20 mouse cellular contexts compared by ENCODE assay signal in genomic region chr1:64859826-64860225, GRCm38 (mm10).
DNase-seq lines count a peak whose midpoint lies in the region; ATAC-seq lines count a peak whose summit lies in the region.
"Had no signal": no experiment of that assay in that cellular context is flagged by ENCODE, and none has a peak within 500 bp of the region (broad histone marks: within the 10 kb centered on the region; RNA-seq: fewer than 3 reads in every experiment).

No protein-coding gene starts in this region.

- H3K9me3 ChIP-seq in liver, embryonic 16.5 days (replicated peaks; ENCODE audit: control insufficient read depth, low read length) = no peaks in the 10 kb centered on the region
- no peaks in the 10 kb centered on the region for H3K9me3 ChIP-seq in intestine, embryonic 14.5 days (ENCODE audit: control insufficient read depth, low read length)
- no peaks in the 10 kb centered on the region for H3K9me3 ChIP-seq in midbrain, embryonic 10.5 days (replicated peaks)
- H3K9me3 ChIP-seq: embryonic facial prominence, embryonic 12.5 days; heart, embryonic 10.5 days; hindbrain, embryonic 10.5 days had no signal

- H3K9ac ChIP-seq in liver, embryonic 16.5 days (ENCODE audit: low read depth, low read length) = no peak overlapping the region
- no peak overlapping the region for H3K9ac ChIP-seq in intestine, embryonic 14.5 days (ENCODE audit: low read length)
- H3K9ac ChIP-seq: embryonic facial prominence, embryonic 12.5 days; liver, embryonic 14.5 days had no signal

- H3K27ac ChIP-seq in liver, embryonic 16.5 days (ENCODE audit: low read length) = no peak overlapping the region
- H3K27ac ChIP-seq in intestine, embryonic 14.5 days (ENCODE audit: low read depth) = no peak overlapping the region
- H3K27ac ChIP-seq in midbrain, embryonic 10.5 days (replicated peaks) = no peak overlapping the region
- H3K27ac ChIP-seq: embryonic facial prominence, embryonic 12.5 days; heart, embryonic 10.5 days; hindbrain, embryonic 10.5 days; left cerebral cortex, adult 2 months; liver, embryonic 14.5 days; macrophage had no signal

- ATAC-seq in liver, embryonic 16.5 days (ENCODE audit: low read depth) = peak; percentile 58
- ATAC-seq in intestine, embryonic 14.5 days (replicated peaks; ENCODE audit: low FRiP score, low TSS enrichment, low read depth) = 0 out of 2 replicates have a peak, but pooled peaks have one; percentile 55
- ATAC-seq: forebrain, embryonic 14.5 days had no signal

- no peaks in the 10 kb centered on the region for H3K27me3 ChIP-seq in liver, embryonic 16.5 days (ENCODE audit: control insufficient read depth, insufficient read depth, low read depth, low read length)
- no peaks in the 10 kb centered on the region for H3K27me3 ChIP-seq in intestine, embryonic 14.5 days (replicated peaks; ENCODE audit: control insufficient read depth, insufficient read depth, low read length)
- H3K27me3 ChIP-seq in midbrain, embryonic 10.5 days (ENCODE audit: low read depth, poor library complexity, severe bottlenecking) = no peaks in the 10 kb centered on the region
- H3K27me3 ChIP-seq: embryonic facial prominence, embryonic 12.5 days had no signal

- no peaks in the 10 kb centered on the region for H3K4me1 ChIP-seq in liver, embryonic 16.5 days (ENCODE audit: control insufficient read depth, low read depth, low read length)
- peaks cover 4% of the 10 kb centered on the region; the same call in 1 of the 2 replicates for H3K4me1 ChIP-seq in intestine, embryonic 14.5 days (replicated peaks; ENCODE audit: control insufficient read depth, insufficient read depth, low read length)
- peaks cover 2% of the 10 kb centered on the region for H3K4me1 ChIP-seq in midbrain, embryonic 10.5 days
- H3K4me1 ChIP-seq: embryonic facial prominence, embryonic 12.5 days; heart, embryonic 10.5 days; hindbrain, embryonic 10.5 days had no signal

- no peak for DNase-seq in liver
- no peak for DNase-seq in intestine, embryonic 14.5 days (ENCODE audit: low spot score)
- peak; percentile 57 to 73 for DNase-seq in kidney, adult 8-10 months
- DNase-seq in kidney, postnatal 36 days = peak; percentile 39 to 73
- no peak for DNase-seq in midbrain, embryonic 10.5 days (ENCODE audit: low spot score)
- DNase-seq in gastrocnemius, adult 18-20 months (ENCODE audit: low spot score) = no peak
- DNase-seq: adrenal gland, adult 2 months; cerebellum, adult 8-10 months; gastrocnemius, postnatal 14 days; left cerebral cortex, postnatal 4 days; retina, postnatal 1 day had no signal

- H3K4me2 ChIP-seq in liver, embryonic 16.5 days (ENCODE audit: low read depth, low read length) = 0 out of 2 replicates have a peak overlapping the region, but pooled peaks have one; percentile 12
- no peak overlapping the region for H3K4me2 ChIP-seq in intestine, embryonic 14.5 days (ENCODE audit: low read length)
- H3K4me2 ChIP-seq: embryonic facial prominence, embryonic 12.5 days; midbrain, embryonic 11.5 days had no signal

- H3K4me3 ChIP-seq in liver, embryonic 16.5 days (ENCODE audit: low read depth, low read length) = no peak overlapping the region
- no peak overlapping the region for H3K4me3 ChIP-seq in intestine, embryonic 14.5 days (ENCODE audit: low read depth, low read length)
- H3K4me3 ChIP-seq in midbrain, embryonic 10.5 days = no peak overlapping the region
- H3K4me3 ChIP-seq: embryonic facial prominence, embryonic 12.5 days; heart, embryonic 10.5 days; hindbrain, embryonic 10.5 days; left cerebral cortex, adult 2 months had no signal

- H3K36me3 ChIP-seq in liver, embryonic 16.5 days (ENCODE audit: control insufficient read depth, insufficient read depth) = no peaks in the 10 kb centered on the region
- no peaks in the 10 kb centered on the region for H3K36me3 ChIP-seq in intestine, embryonic 14.5 days (ENCODE audit: control insufficient read depth, insufficient read depth, low read length)
- H3K36me3 ChIP-seq in midbrain, embryonic 10.5 days = no peaks in the 10 kb centered on the region
- H3K36me3 ChIP-seq: embryonic facial prominence, embryonic 12.5 days; heart, embryonic 10.5 days; hindbrain, embryonic 10.5 days had no signal

- 78% methylated on average over 5 of the region's 5 CpGs for WGBS in liver, embryonic 16.5 days (ENCODE audit: insufficient replicate concordance)
- 74% methylated on average over 5 of the region's 5 CpGs for WGBS in intestine, embryonic 14.5 days
- WGBS in midbrain, embryonic 10.5 days = 95% methylated on average over 5 of the region's 5 CpGs

Comparison
In these comparisons a context has a peak if more than half of its experiments do, and no peak if none do; other contexts are left out.
1. DNase-seq: peak in kidney, adult 8-10 months (2 of 2) and kidney, postnatal 36 days (2 of 2); none in liver (single experiment), intestine, embryonic 14.5 days (single experiment), midbrain, embryonic 10.5 days (single experiment) and gastrocnemius, adult 18-20 months (single experiment).